Mouse (Mus musculus) kidney, adult 2 months (tissue): ENCODE data around the gene Kcna5.
A peak's percentile ranks its signal among the peaks of the same experiment; 100 is the strongest.

Experiments
- CTCF ChIP-seq: fragments of 200-500 bp; conservative IDR thresholded peaks from 2 replicates; pipeline ENCODE4 v1.5.1; 2011; ENCODE audit warnings: low read depth, mild to moderate bottlenecking, control low read depth, low read length, moderate library complexity, mixed read lengths; ENCODE audit not compliant: insufficient read depth, insufficient read length
- POLR2A ChIP-seq: fragments of 200-500 bp; IDR thresholded peaks from one replicate; pipeline ENCODE4 v1.6.1; 2011; ENCODE audit warnings: low read depth, low read length, control low read depth

DNA sequence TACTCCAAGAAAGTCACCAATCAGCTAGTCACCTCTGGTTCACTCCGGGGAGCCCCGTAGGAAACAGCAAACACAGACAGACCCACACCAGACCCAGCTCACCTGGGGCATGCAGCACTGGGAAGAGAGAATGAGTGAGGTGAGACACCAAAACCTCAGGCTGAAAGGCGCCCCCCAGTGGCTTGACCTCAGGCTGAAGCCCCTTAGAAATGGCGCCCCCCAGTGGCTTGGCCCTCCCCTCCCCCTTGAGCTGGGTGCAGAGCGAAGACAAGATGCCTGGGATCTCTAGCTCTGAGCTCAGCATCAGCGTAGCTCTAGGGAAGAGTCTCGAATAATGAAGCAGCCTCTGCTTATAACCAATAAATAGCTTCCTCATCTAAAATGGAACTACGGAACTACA lies 31.3 kb downstream of the Kcna5 start:
- TF ChIP-seq CTCF (0 out of 2 replicates have a peak, but pooled peaks have one; percentile 28), POLR2A (no peak)
